Mouse (Mus musculus) lung, postnatal 0 days (tissue): ENCODE measurements at regions not wholly inside any gene's neighbourhood (a gene's known extent, or its start where the extent isn't known, plus 50 kb on each side); places are given as distances from the start of the nearest gene placed in this dataset.

ENCODE experiments used
- CTCF ChIP-seq: IDR thresholded peaks from 2 replicates; pipeline ENCODE4 v1.5.1; 2016; ENCODE audit warnings: antibody characterized with exemption, mild to moderate bottlenecking
- EP300 ChIP-seq: IDR thresholded peaks from 2 replicates; pipeline ENCODE4 v1.6.1; 2016; ENCODE audit warnings: antibody characterized with exemption, mild to moderate bottlenecking, control low read depth

DNA sequence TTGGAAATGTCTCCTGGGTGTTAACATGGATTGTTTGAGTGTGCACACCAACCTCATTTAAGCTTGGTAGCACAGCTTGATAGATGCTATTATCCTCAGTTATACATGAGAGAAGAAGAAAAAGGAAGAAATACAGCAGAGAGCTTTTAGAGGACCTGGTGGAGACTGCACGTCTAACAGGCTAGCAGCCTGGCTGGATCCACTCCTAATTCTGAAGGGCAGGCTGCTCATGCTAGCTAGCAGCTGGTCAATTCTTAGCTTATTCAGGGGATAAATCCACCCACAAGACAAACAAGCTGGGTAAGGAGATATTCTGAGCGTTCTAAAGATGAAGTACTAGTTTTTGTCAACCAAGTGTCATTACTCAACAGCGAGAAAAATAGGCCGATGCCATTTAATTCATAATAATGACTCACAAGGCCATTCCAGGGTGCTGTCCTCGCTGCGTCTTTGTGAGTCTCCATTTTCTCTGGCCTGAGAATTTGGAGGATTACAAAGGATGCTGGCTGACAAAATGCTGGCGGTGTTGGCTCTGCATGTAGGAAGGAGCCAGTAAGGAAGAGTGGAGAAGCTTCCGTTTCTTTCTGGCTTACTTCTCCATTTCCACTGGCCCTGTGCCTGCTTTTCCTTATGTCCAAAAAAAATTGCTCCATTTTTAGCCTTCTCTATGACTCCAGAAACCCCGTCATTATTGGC is 94.7 kb upstream of the Prox1 start:
- TF ChIP-seq EP300 (no peak), CTCF (no peak)
